Mouse (Mus musculus) cerebellum, adult 2 months (tissue): ENCODE measurements around the gene Gm49630. TPM values are rescaled to one million over a fixed set of nuclear protein-coding genes. Genes with fewer than 3 reads are reported as not detected.
"Not testable (repeated sequence)": the region's sequence is repeated elsewhere in the genome, so short reads cannot be mapped to it uniquely, and the experiment has no call there.

Experiments
- DNase-seq, 2 experiments: peaks; one replicate each; pipeline ENCODE4 v3.0.0; 2021
- H3K27ac ChIP-seq: fragments of 200-500 bp; 2 replicates; pipeline ENCODE4 v1.5.1; 2012; ENCODE audit warnings: low read length, control low read depth, inconsistent platforms; ENCODE audit not compliant: insufficient read depth
- H3K27me3 ChIP-seq: fragments of 200-500 bp; 2 replicates; pipeline ENCODE4 v1.6.1; 2012; ENCODE audit warnings: inconsistent platforms, mild to moderate bottlenecking, low read length, moderate library complexity; ENCODE audit not compliant: control insufficient read depth, insufficient read depth
- H3K4me1 ChIP-seq: fragments of 200-500 bp; 2 replicates; pipeline ENCODE4 v1.6.1; 2011; ENCODE audit warnings: low read length; ENCODE audit not compliant: control insufficient read depth, insufficient read depth
- H3K4me3 ChIP-seq: fragments of 200-500 bp; replicated peaks from 2 replicates; pipeline ENCODE3; 2011; ENCODE audit warnings: mild to moderate bottlenecking, low read depth, low read length, control low read depth; ENCODE audit not compliant: insufficient read depth
- WGBS: fragments of 180-500 bp; shearing (Covaris S2); methylation state at CpG from one replicate; pipeline ENCODE4 v1.1.7; 2018; 5-methylcytosine and 5-hydroxymethylcytosine counted together
- polyA plus RNA-seq: library from polyadenylated mRNA; depleted of rRNA; stranded (reverse); fragments of >200 nt; gene quantifications from 2 replicates; pipeline ENCODE4 v1.2.3, GENCODE M21; 2012

Gm49630 gene
- polyA plus RNA-seq, 1 experiment, result not detected

- H3K4me1 ChIP-seq, H3K27ac ChIP-seq, H3K4me3 ChIP-seq, H3K27me3 ChIP-seq: not testable (repeated sequence)
- WGBS, result 24% methylated on average over 9 of the region's 9 CpGs
- DNase-seq, result peak; percentile 78 to 84
Measured at GRCm38 (mm10) chr17:7360749-7361465, 10.9 kb downstream of the Gm49630 start.

- H3K4me1 ChIP-seq, H3K27ac ChIP-seq, DNase-seq, H3K27me3 ChIP-seq, H3K4me3 ChIP-seq: not testable (repeated sequence)
- 78% methylated on average over 4 of the region's 4 CpGs for WGBS
Measured at GRCm38 (mm10) chr17:7359806-7360205, 12.0 kb downstream of the Gm49630 start.

GRCm38 (mm10) chr17:7352596-7352995, 19.2 kb downstream of the Gm49630 start, which contains the start of gene Ttll2:
TSS of gene Ttll2 (minus strand) at chr17:7352696.
- not testable (repeated sequence) for H3K4me3 ChIP-seq, H3K4me1 ChIP-seq, DNase-seq, H3K27ac ChIP-seq, H3K27me3 ChIP-seq
- WGBS, result 81% methylated on average over 1 of the region's 1 CpGs

GRCm38 (mm10) chr17:7348765-7349164, 23.0 kb downstream of the Gm49630 start:
- WGBS, result 0% methylated on average over 2 of the region's 3 CpGs
- H3K4me3 ChIP-seq, H3K27me3 ChIP-seq, H3K27ac ChIP-seq, H3K4me1 ChIP-seq: not testable (repeated sequence)
- peak; percentile 31 to 50 for DNase-seq

- not testable (repeated sequence) for H3K27me3 ChIP-seq, H3K4me3 ChIP-seq, H3K4me1 ChIP-seq, DNase-seq, H3K27ac ChIP-seq
- WGBS, result 20% methylated on average over 9 of the region's 9 CpGs
Measured at GRCm38 (mm10) chr17:7337381-7337780, 34.4 kb downstream of the Gm49630 start.

GRCm38 (mm10) chr17:7332745-7333144, 39.0 kb downstream of the Gm49630 start:
- DNase-seq, H3K4me3 ChIP-seq, H3K27me3 ChIP-seq, H3K4me1 ChIP-seq, H3K27ac ChIP-seq: not testable (repeated sequence)
- WGBS, result 72% methylated on average over 3 of the region's 5 CpGs

- H3K4me3 ChIP-seq, H3K27me3 ChIP-seq, H3K27ac ChIP-seq, DNase-seq, H3K4me1 ChIP-seq: not testable (repeated sequence)
- WGBS, result 88% methylated on average over 8 of the region's 8 CpGs
Measured at GRCm38 (mm10) chr17:7326415-7326814, 45.4 kb downstream of the Gm49630 start.

- 95% methylated on average over 4 of the region's 5 CpGs for WGBS
- not testable (repeated sequence) for DNase-seq, H3K27me3 ChIP-seq, H3K4me1 ChIP-seq, H3K4me3 ChIP-seq, H3K27ac ChIP-seq
Measured at GRCm38 (mm10) chr17:7324346-7324745, 47.4 kb downstream of the Gm49630 start, which contains the start of gene Tcp10a. TSS of gene Tcp10a (plus strand) at chr17:7324646.

- not testable (repeated sequence) for H3K4me1 ChIP-seq, H3K27me3 ChIP-seq, H3K27ac ChIP-seq, DNase-seq, H3K4me3 ChIP-seq
- 93% methylated on average over 6 of the region's 6 CpGs for WGBS
Measured at GRCm38 (mm10) chr17:7319789-7320188, 52.0 kb downstream of the Gm49630 start.

GRCm38 (mm10) chr17:7315693-7316382, 55.9 kb downstream of the Gm49630 start:
- not testable (repeated sequence) for H3K27me3 ChIP-seq, H3K4me1 ChIP-seq, H3K4me3 ChIP-seq, H3K27ac ChIP-seq, DNase-seq
- WGBS, result 57% methylated on average over 8 of the region's 8 CpGs
